Mouse (Mus musculus) liver, embryonic 16.5 days (tissue): ENCODE results near the gene Vps53. TPM values are rescaled to one million over a fixed set of nuclear protein-coding genes. Genes with fewer than 3 reads are reported as not detected.

Experiments used
- ATAC-seq: fragments of 200-750 bp; cut with Nextera tagmentation; 2 replicates; pipeline ENCODE4 v1.8.0; 2017; ENCODE audit warnings: low read depth, mild to moderate bottlenecking, moderate number of reproducible peaks, moderate library complexity
- H3K27ac ChIP-seq: fragments of 300-500 bp; sonication (generic); 2 replicates; pipeline ENCODE4 v1.5.1; 2014; ENCODE audit warnings: mild to moderate bottlenecking, low read length
- H3K27me3 ChIP-seq: fragments of 300-500 bp; sonication (generic); 2 replicates; pipeline ENCODE4 v1.6.1; 2014; ENCODE audit warnings: low read depth, low read length, mixed read lengths; ENCODE audit not compliant: control insufficient read depth, insufficient read depth
- H3K36me3 ChIP-seq: fragments of 300-500 bp; sonication (generic); 2 replicates; pipeline ENCODE4 v1.6.1; 2014; ENCODE audit warnings: mild to moderate bottlenecking; ENCODE audit not compliant: control insufficient read depth, insufficient read depth
- H3K4me1 ChIP-seq: fragments of 300-500 bp; sonication (generic); 2 replicates; pipeline ENCODE4 v1.6.1; 2014; ENCODE audit warnings: low read depth, low read length, mixed read lengths; ENCODE audit not compliant: control insufficient read depth
- H3K4me2 ChIP-seq: fragments of 300-500 bp; sonication (generic); 2 replicates; pipeline ENCODE4 v1.6.1; 2014; ENCODE audit warnings: low read depth, low read length, mixed read lengths
- H3K4me3 ChIP-seq: fragments of 300-500 bp; sonication (generic); 2 replicates; pipeline ENCODE4 v1.5.1; 2014; ENCODE audit warnings: low read depth, mild to moderate bottlenecking, low read length
- H3K9ac ChIP-seq: fragments of 300-500 bp; sonication (generic); 2 replicates; pipeline ENCODE4 v1.6.1; 2014; ENCODE audit warnings: low read depth, low read length
- H3K9me3 ChIP-seq: fragments of 300-500 bp; sonication (generic); replicated peaks from 2 replicates; pipeline ENCODE4 v1.6.1; 2016; ENCODE audit warnings: low read length; ENCODE audit not compliant: control insufficient read depth
- WGBS: fragments of 180-500 bp; shearing (Covaris S2); extraction: QIAGEN DNeasy Blood & Tissue Kit; methylation state at CpG from one replicate; pipeline ENCODE4 v1.1.7; 2014; ENCODE audit not compliant: insufficient replicate concordance; 5-methylcytosine and 5-hydroxymethylcytosine counted together
- polyA plus RNA-seq: library from polyadenylated mRNA; unstranded; fragments of >200 nt; fragmentation: Nextera tagmentation; extraction: Ambion mirVana; gene quantifications from 2 replicates; pipeline ENCODE4 v1.2.1, GENCODE M21; 2015

Gene Vps53
- polyA plus RNA-seq, 1 experiment from 2014 or later, result 13.0 TPM

- H3K27ac ChIP-seq, result no peak overlapping the region
- H3K36me3 ChIP-seq, result peaks cover 3% of the 10 kb centered on the region; the same call in 1 of the 2 replicates
- no peak for ATAC-seq
- no peak overlapping the region for H3K4me2 ChIP-seq
- no peaks in the 10 kb centered on the region for H3K9me3 ChIP-seq
- H3K27me3 ChIP-seq, result no peaks in the 10 kb centered on the region
- H3K4me3 ChIP-seq, result no peak overlapping the region
- H3K9ac ChIP-seq, result no peak overlapping the region
- H3K4me1 ChIP-seq, result no peaks in the 10 kb centered on the region; the same call in 1 of the 2 replicates
- 46% methylated on average over 5 of the region's 5 CpGs for WGBS
Observed at GRCm38 (mm10) chr11:76130859-76131258, 48.6 kb downstream of the Vps53 start.

DNA sequence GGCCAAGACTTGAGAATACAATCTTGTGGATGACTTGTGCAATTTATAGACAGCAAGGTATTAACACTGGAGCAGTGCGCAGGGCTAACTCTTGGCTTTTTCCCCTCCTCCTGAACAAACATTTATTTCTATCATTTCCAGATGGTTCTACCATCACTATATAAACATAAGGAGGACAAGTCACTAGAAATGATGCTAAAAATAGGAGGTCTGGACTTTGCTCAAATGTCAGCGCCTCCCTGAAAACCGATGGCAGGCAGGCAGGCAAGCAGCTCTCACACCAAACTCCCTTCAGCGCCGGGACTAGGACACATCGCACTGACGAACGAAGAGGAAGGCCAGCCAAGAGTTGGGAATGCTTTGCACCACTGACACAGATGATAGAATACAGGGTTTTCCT lies 54.1 kb downstream of the Vps53 start:
- H3K4me1 ChIP-seq, result no peaks in the 10 kb centered on the region; the same call in 1 of the 2 replicates
- H3K9ac ChIP-seq, result no peak overlapping the region
- no peaks in the 10 kb centered on the region for H3K27me3 ChIP-seq
- H3K4me3 ChIP-seq, result no peak overlapping the region
- no peak overlapping the region for H3K27ac ChIP-seq
- 75% methylated on average over 8 of the region's 8 CpGs for WGBS
- H3K36me3 ChIP-seq, result no peaks in the 10 kb centered on the region
- no peak overlapping the region for H3K4me2 ChIP-seq
- no peaks in the 10 kb centered on the region for H3K9me3 ChIP-seq
- ATAC-seq, result no peak

DNA sequence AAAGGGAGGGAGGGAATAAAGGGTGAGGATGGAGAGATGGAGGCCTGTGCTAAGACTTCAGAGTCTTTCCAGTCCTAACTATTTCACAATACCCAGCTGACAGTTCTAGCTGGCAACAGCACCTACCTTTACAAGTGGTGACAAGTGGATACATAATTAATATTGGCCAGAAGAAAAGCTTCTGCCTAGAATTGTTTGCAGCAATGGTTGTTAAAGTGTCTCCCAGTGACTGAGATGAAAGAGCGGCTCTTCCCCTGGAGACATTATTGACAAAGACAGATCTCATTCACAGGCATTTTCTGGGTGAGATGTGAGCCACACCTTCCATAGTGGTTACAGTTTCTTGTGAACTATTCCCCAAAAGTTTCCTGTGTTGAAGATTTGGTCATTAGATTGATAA lies 55.9 kb downstream of the Vps53 start:
- Histone ChIP-seq H3K9me3 (no peaks in the 10 kb centered on the region), H3K27ac (no peak overlapping the region), H3K4me1 (no peaks in the 10 kb centered on the region; the same call in 1 of the 2 replicates), H3K4me2 (no peak overlapping the region), H3K9ac (no peak overlapping the region), H3K4me3 (no peak overlapping the region), H3K36me3 (no peaks in the 10 kb centered on the region), H3K27me3 (no peaks in the 10 kb centered on the region)
- ATAC-seq, result no peak
- WGBS, result 88% methylated on average over 1 of the region's 1 CpGs

DNA sequence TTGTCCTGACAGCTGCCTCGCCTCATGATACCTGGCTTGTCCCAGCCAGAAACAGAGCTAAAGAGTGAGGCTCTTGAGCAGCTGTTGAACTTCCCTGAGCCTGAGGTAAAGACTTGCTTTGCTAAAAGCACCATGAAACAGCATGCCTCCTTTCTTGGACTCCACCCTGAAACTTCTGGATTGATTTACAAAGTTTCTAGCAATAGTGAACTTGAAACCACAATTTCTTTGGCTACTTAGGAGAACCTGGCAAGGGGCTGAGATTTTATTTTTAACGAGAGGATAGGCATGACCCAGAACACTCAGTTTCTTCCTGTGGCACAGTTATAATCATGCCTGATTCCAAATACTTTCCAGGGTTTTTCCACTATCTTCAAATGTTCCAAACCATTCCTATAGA lies 56.9 kb downstream of the Vps53 start:
- no peaks in the 10 kb centered on the region; the same call in 1 of the 2 replicates for H3K4me1 ChIP-seq
- WGBS, result 58% methylated on average over 2 of the region's 2 CpGs
- no peak for ATAC-seq
- H3K27ac ChIP-seq, result no peak overlapping the region
- no peaks in the 10 kb centered on the region for H3K36me3 ChIP-seq
- no peaks in the 10 kb centered on the region for H3K27me3 ChIP-seq
- no peak overlapping the region for H3K9ac ChIP-seq
- H3K4me3 ChIP-seq, result no peak overlapping the region
- H3K4me2 ChIP-seq, result no peak overlapping the region
- no peaks in the 10 kb centered on the region for H3K9me3 ChIP-seq

DNA sequence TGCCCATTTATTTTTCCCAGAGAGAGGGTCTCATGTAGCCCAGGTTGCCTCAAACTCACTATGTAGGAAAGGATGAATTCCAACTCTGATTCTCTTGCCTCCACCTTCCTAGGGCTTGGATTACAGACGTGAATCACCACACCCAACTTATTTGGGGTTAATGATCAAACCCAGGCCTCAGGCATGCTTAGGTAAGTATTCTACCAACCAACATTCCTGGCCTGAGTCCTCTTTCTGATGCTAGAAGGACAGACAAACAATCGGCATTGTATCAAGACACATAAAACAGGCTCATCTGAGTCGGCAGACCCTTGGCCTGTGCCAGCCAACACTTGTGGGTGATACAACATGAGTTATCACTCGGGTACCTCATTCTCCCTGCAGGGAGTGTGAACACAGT lies 58.4 kb downstream of the Vps53 start:
- no peak for ATAC-seq
- H3K4me1 ChIP-seq, result no peaks in the 10 kb centered on the region; the same call in 1 of the 2 replicates
- H3K9me3 ChIP-seq, result no peaks in the 10 kb centered on the region
- H3K36me3 ChIP-seq, result no peaks in the 10 kb centered on the region; the same call in 1 of the 2 replicates
- H3K27ac ChIP-seq, result no peak overlapping the region
- H3K27me3 ChIP-seq, result no peaks in the 10 kb centered on the region
- no peak overlapping the region for H3K9ac ChIP-seq
- no peak overlapping the region for H3K4me2 ChIP-seq
- WGBS, result 77% methylated on average over 4 of the region's 4 CpGs
- H3K4me3 ChIP-seq, result no peak overlapping the region

- H3K9ac ChIP-seq, result no peak overlapping the region
- no peak overlapping the region for H3K27ac ChIP-seq
- H3K4me3 ChIP-seq, result no peak overlapping the region
- no peaks in the 10 kb centered on the region; the same call in 1 of the 2 replicates for H3K36me3 ChIP-seq
- ATAC-seq, result no peak
- 70% methylated on average over 10 of the region's 10 CpGs for WGBS
- no peak overlapping the region for H3K4me2 ChIP-seq
- H3K4me1 ChIP-seq, result no peaks in the 10 kb centered on the region
- no peaks in the 10 kb centered on the region for H3K9me3 ChIP-seq
- H3K27me3 ChIP-seq, result no peaks in the 10 kb centered on the region
Observed at GRCm38 (mm10) chr11:76120407-76120901, 59.0 kb downstream of the Vps53 start.

DNA sequence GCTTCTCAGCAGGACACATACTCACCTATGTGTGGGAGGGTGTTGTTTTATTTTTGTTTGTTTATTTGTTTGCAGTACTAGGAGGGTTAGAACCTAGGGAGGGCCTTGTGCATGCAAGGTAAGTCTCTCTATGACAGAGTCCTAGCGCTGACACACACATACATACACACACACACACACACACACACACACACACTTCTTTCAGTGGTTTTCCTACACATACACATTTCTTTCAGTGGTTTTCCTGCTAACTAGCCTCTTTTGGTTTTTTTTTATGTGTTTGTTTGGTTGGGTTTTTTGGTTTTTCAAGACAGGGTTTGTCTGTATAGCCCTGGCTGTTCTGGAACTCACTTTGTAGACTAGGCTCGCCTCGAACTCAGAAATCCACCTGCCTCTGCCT lies 69.0 kb downstream of the Vps53 start:
- H3K4me3 ChIP-seq, result no peak overlapping the region
- H3K27me3 ChIP-seq, result no peaks in the 10 kb centered on the region
- H3K27ac ChIP-seq, result no peak overlapping the region
- H3K4me2 ChIP-seq, result no peak overlapping the region
- 78% methylated on average over 3 of the region's 3 CpGs for WGBS
- no peak for ATAC-seq
- no peaks in the 10 kb centered on the region for H3K4me1 ChIP-seq
- no peak overlapping the region for H3K9ac ChIP-seq
- H3K9me3 ChIP-seq, result no peaks in the 10 kb centered on the region
- H3K36me3 ChIP-seq, result no peaks in the 10 kb centered on the region; the same call in 1 of the 2 replicates

GRCm38 (mm10) chr11:76106551-76107496 lies 72.6 kb downstream of the Vps53 start:
- WGBS, result 77% methylated on average over 11 of the region's 11 CpGs

DNA sequence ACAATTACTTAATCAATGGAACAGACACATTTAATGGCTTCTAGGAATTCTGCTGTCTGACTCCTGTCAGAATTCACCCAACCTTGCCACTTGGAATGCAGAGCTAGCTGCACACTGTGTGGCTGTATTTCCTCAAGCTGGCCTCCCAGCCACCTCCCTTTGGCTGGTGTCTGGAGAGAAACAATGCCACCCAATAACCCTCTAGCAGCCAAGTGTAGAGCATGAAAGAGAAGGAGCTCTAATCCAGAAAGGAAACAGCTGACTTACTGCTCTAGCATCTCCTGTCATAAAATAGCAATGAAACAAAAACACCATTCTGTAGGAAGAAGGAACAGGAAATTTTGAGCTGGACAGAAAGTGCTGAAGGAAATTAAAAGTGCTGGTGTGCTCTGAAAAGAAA lies 78.3 kb downstream of the Vps53 start:
- no peak overlapping the region for H3K9ac ChIP-seq
- no peaks in the 10 kb centered on the region for H3K4me1 ChIP-seq
- ATAC-seq, result no peak
- no peaks in the 10 kb centered on the region for H3K9me3 ChIP-seq
- H3K27me3 ChIP-seq, result no peaks in the 10 kb centered on the region
- peaks cover 6% of the 10 kb centered on the region; the same call in 1 of the 2 replicates for H3K36me3 ChIP-seq
- H3K4me2 ChIP-seq, result no peak overlapping the region
- no peak overlapping the region for H3K4me3 ChIP-seq
- no peak overlapping the region for H3K27ac ChIP-seq

More at GRCm38 (mm10) chr11:76106551-76107496, 72.6 kb downstream of the Vps53 start:
- H3K4me3 ChIP-seq, result no peak overlapping the region
- no peak overlapping the region for H3K4me2 ChIP-seq
- no peaks in the 10 kb centered on the region for H3K4me1 ChIP-seq
- no peak for ATAC-seq
- peaks cover 2% of the 10 kb centered on the region; the same call in 1 of the 2 replicates for H3K36me3 ChIP-seq
- no peaks in the 10 kb centered on the region for H3K27me3 ChIP-seq
- H3K9ac ChIP-seq, result no peak overlapping the region
- H3K27ac ChIP-seq, result no peak overlapping the region
- H3K9me3 ChIP-seq, result no peaks in the 10 kb centered on the region
